Mouse (Mus musculus) megakaryocyte-erythroid progenitor cell, adult 5 weeks (primary cell): ENCODE results near the gene Vmn1r196. TPM values are rescaled to one million over a fixed set of nuclear protein-coding genes. Genes with fewer than 3 reads are reported as not detected.

Source experiments
- polyA plus RNA-seq: library from polyadenylated mRNA; stranded (reverse); fragments of >175 nt; gene quantifications from 2 replicates; pipeline ENCODE4 v1.2.3, GENCODE M21; 2012

The Vmn1r196 gene
- polyA plus RNA-seq: not detected in 2 replicates

GRCm38 (mm10) chr13:22289620-22290019 is at the start of gene Vmn1r196:
Vmn1r196 (plus strand) TSS chr13:22289920.

GRCm38 (mm10) chr13:22243915-22244314 is 45.8 kb upstream of the Vmn1r196 start, which contains the start of gene Vmn1r194:
Vmn1r194 (plus strand) TSS chr13:22244215.

GRCm38 (mm10) chr13:22270222-22270621 is 19.5 kb upstream of the Vmn1r196 start, which contains the start of gene Vmn1r195:
Vmn1r195 (plus strand) TSS chr13:22270522.

GRCm38 (mm10) chr13:22324289-22324688 is 34.6 kb downstream of the Vmn1r196 start, which contains the start of gene Vmn1r197:
Vmn1r197 (plus strand) TSS chr13:22324589.

Other genes with a start within 250 kb of the Vmn1r196 start
- 56.9 and 64.7 TPM in 2 replicates for gene Hist1h4i, start 248.6 kb upstream of the Vmn1r196 start, polyA plus RNA-seq
- gene Hist1h2ag, start 247.0 kb upstream of the Vmn1r196 start, polyA plus RNA-seq: 31.0 and 38.1 TPM in 2 replicates
- 32.2 and 35.1 TPM in 2 replicates for gene Hist1h2bj, start 246.7 kb upstream of the Vmn1r196 start, polyA plus RNA-seq
- not detected in 2 replicates for gene Vmn1r188, start 205.5 kb upstream of the Vmn1r196 start, polyA plus RNA-seq
- gene Vmn1r189, start 184.1 kb upstream of the Vmn1r196 start, polyA plus RNA-seq: not detected in 2 replicates
- not detected in 2 replicates for gene Vmn1r191, start 106.0 kb upstream of the Vmn1r196 start, polyA plus RNA-seq
- gene Vmn1r192, start 98.8 kb upstream of the Vmn1r196 start, polyA plus RNA-seq: not detected in 2 replicates
- 0.02 TPM in 1 of 2 replicates, not detected in the other for gene Vmn1r193, start 66.8 kb upstream of the Vmn1r196 start, polyA plus RNA-seq
- gene Vmn1r194, start 45.7 kb upstream of the Vmn1r196 start, polyA plus RNA-seq: not detected in 2 replicates
- not detected in 2 replicates for gene Vmn1r195, start 19.4 kb upstream of the Vmn1r196 start, polyA plus RNA-seq
- not detected in 2 replicates for gene Vmn1r197, start 34.7 kb downstream of the Vmn1r196 start, polyA plus RNA-seq
- not detected in 2 replicates for gene Vmn1r198, start 60.4 kb downstream of the Vmn1r196 start, polyA plus RNA-seq
- not detected in 2 replicates for gene Vmn1r199, start 89.9 kb downstream of the Vmn1r196 start, polyA plus RNA-seq
- gene Vmn1r200, start 100.5 kb downstream of the Vmn1r196 start, polyA plus RNA-seq: not detected in 2 replicates
- gene Vmn1r201, start 182.0 kb downstream of the Vmn1r196 start, polyA plus RNA-seq: not detected in 2 replicates
- not detected in 2 replicates for gene Vmn1r202, start 215.5 kb downstream of the Vmn1r196 start, polyA plus RNA-seq
- gene Vmn1r203, start 228.2 kb downstream of the Vmn1r196 start, polyA plus RNA-seq: not detected in 2 replicates